Mouse (Mus musculus) cerebellum, adult 18-20 months (tissue): ENCODE results near the gene Adamtsl5.
A peak's percentile ranks its signal among the peaks of the same experiment; 100 is the strongest.

Experiments used
- DNase-seq, 2 experiments: peaks; one replicate each; pipeline ENCODE4 v3.0.0; 2021

Adamtsl5 gene

DNA sequence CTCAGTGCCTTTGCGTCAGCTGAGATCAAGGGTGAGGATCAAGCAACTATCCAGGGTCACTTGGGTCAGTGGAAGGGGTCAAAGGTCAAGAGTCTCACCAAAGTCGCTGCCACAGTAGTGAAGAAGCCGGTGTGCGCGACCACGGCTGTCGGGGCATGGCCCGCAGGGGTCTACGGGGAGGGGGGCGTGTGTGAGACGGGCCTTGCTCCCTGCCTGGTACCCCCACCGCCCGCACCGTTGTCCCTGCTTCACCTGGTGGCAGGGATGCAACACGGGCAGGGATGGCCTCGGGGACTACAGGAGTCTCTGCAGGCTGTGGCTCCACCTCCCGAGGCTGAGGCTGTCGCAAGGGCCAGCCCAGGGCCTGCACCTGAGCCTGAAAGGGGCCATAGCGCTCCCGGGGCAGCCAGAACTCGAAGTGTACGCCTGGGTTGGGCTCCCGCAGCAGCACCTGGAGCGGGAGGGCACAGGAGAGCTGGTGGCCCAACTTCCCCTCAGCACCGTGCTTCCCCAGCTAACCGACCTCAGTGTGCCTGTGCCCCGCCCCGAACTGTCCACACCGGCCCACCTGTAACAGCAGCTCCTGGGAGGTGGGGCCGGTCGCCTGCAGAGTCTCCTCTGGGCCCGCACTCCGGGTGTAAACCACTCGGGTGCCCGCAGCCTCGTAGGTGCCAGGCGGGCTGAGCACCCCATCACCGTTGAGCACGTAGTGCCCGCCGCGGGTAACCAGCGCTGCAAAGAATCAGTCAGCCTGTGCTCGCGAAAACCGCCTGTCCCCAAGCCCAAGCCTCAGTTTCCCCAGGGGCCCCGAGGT is 6.5 kb downstream of the Adamtsl5 start:
- DNase-seq, result no peak

GRCm38 (mm10) chr10:80341026-80341425 is 7.2 kb downstream of the Adamtsl5 start:
- no peak for DNase-seq

GRCm38 (mm10) chr10:80339941-80340750 is 8.1 kb downstream of the Adamtsl5 start:
- peak; percentile 82 to 89 for DNase-seq

- DNase-seq, result no peak
Observed at GRCm38 (mm10) chr10:80336263-80336662, 11.9 kb downstream of the Adamtsl5 start.

DNA sequence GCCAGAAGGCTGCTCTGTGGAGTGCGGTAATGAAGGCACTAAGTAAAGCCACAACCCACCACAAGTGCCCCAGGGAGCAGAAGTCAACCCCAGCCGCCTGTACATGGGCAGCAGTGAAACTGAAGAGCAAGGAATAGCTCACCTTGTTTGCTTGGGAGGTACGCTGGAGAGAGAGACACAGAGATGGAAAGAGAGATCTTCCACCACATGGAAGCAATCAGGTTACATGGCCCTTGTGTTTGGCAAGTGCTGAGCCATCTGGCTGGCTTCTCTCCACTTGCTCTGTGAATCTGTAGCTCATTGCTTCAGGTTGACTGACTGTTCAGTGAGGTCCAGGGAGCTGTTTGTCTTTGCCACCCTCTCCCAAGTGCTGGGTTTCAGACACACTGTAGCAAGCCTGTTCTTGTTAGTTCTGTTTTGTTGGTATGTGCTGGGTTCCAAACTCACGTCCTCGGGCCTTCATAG is 15.7 kb downstream of the Adamtsl5 start:
- peak; percentile 63 to 71 for DNase-seq

- DNase-seq, result no peak
Observed at GRCm38 (mm10) chr10:80331636-80332524, 16.3 kb downstream of the Adamtsl5 start.

- DNase-seq, result no peak
Observed at GRCm38 (mm10) chr10:80330888-80331287, 17.3 kb downstream of the Adamtsl5 start.

- DNase-seq, result no peak
Observed at GRCm38 (mm10) chr10:80330084-80330483, 18.1 kb downstream of the Adamtsl5 start.

GRCm38 (mm10) chr10:80329273-80330081 is 18.7 kb downstream of the Adamtsl5 start, which contains the start of the genes Pcsk4 and Reep6:
Gene Pcsk4, minus strand, starts transcription at chr10:80329498.
Gene Reep6, plus strand, starts transcription at chr10:80329953.
- peak; percentile 92 to 96 for DNase-seq

DNA sequence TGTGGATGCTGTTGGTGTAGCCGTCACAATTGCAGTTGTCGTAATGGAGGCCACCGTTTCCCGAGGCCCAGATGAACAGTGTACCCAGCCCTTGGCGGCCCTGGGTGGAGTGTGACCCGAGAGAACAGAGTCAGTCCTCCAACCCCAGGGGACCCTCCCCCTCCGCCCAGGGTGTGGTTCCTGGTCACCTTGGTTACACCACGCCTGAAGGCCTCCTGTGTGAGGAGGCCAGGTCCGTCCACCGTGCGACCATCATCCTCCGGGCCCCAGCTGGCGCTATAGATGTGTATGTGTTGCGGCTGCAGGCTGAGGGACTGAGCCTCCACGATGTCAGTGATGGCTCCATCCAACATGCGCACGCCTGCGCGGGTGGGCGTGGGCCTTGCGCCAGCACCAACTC is 23.2 kb downstream of the Adamtsl5 start:
- no peak for DNase-seq

- no peak for DNase-seq
Observed at GRCm38 (mm10) chr10:80324120-80325037, 23.8 kb downstream of the Adamtsl5 start.

DNA sequence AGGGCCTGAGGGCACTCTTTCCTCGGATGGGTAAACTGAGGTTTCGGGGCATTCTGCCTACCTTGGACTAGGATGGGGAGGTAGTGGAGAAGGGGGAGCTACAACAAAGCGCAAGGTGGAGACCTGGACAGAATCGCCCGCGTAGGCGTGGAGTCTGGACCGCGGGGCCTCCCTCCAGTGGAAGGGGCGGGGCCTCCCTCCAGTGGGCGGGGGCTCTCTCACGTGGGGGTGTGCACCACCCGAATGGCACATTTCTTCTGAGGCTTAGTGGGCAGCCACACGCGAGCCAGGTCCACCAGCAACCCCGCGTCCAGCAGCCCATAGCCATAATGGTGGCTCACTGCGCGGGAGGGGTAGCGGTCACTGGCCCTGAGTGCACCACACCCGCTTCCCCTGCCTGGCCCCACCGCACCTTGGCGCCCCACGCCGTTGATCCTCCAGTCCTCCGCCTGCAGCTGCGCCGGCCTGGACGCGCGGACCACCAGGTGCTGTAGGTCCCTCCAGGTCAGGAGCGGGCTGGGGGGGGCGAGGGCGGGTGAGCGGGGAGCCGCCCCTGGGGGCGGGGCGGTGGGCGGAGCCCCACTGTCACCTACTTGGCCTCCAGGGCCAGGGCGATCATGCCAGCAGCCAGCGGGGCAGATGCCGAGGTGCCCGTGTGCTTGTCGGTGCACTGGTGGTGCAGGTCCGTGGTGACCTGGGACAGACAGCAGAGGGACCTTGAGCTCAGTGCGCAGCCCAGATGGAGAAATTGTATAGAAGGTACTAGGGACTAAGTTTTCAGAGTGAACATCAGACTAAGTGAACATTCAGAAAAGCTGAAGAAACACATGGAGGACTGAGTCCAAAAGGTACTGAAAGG is 24.7 kb downstream of the Adamtsl5 start:
- peak; percentile 67 to 76 for DNase-seq

DNA sequence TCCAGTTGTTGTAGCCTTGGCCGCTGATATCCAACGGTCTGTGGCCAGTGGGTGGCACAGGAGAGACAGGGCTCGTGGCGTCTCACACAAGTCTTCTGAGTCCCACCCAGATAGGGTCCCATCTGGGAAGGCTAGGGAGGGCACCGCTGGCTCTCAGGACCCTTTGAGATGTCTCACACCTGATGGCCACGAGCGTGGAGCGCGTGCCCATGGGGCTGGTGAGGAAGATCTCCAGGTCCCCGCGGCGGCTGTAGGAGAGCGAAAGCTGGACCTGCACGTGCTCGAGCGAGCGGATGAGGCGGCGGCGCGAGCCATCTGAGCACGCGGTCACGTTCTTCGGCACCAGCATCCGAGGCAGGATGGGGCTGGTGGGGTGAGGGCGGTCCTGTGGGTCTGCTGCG is 25.4 kb downstream of the Adamtsl5 start:
- peak in 1 of 2 experiments; percentile 43 for DNase-seq

DNA sequence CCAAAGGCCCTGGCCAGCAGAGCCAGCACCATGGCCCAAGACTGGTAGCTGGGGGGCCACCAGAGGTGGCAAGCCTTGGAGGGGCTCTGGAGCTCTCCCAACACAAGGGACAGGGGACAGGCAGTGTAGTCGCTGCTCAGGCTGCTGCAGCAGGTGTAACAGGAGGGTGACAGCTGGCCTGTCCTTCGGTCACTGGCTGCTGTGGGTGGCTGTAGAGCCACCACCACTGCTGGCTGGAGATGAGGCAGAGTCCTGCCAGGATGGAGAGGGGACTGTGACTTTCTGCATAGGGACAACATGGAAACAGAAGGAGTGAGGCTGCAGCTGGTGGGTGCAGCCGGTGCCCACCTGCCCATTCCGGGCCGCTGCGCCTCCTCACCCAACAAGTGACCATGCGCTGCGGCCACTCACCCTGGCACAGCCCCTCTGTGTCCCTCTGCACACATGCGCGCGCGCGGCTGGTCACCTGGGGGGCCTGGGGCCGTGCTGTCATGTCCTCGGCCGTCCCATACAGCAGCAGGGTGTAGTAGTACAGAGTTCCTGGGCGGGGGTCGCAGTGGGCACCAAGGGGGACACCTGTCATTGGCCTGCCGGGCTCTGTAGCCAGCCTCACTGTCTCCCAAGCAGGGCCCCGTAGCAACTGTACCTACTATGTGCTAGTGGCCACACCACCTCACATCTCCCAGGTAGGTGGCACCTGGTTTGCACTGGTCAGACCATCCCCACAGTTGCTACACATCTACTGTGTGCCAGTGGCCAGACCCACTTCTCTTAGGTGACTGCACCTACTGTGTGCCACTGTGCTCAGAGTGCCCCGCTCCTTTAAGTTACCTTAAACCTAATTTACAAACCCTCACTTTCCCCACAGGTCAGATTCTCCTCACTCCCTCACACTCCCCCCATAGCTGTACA is 26.3 kb downstream of the Adamtsl5 start:
- DNase-seq, result peak in 1 of 2 experiments; percentile 28

- DNase-seq, result no peak
Observed at GRCm38 (mm10) chr10:80321014-80321669, 27.1 kb downstream of the Adamtsl5 start.

DNA sequence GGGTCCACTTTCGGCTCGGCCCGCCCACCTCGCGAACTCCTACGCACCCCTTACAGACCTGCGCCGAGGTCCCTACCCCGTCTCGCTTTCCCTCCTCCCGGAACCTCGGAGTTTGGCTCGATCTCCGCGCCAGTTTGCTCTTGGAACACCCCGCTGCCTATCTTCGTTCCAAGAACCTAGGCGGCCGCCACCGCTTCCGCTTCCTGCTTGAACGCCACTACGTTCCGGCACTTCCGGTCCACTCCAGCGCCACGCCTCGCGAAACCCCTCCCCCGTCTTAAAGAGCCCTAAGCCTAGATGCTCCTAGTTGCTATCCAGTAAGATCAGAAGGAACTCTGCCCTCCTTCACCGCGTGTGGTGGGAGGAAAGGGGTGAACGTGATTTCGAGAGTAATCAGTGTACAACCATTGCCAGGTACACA is 27.9 kb downstream of the Adamtsl5 start, which contains the start of gene 2310011J03Rik:
Gene 2310011J03Rik (minus strand): TSS at position 198 of the 421 bp plus-strand sequence.
- DNase-seq, result peak; percentile 90 to 95

GRCm38 (mm10) chr10:80317011-80317410 is 31.2 kb downstream of the Adamtsl5 start:
- DNase-seq, result no peak

DNA sequence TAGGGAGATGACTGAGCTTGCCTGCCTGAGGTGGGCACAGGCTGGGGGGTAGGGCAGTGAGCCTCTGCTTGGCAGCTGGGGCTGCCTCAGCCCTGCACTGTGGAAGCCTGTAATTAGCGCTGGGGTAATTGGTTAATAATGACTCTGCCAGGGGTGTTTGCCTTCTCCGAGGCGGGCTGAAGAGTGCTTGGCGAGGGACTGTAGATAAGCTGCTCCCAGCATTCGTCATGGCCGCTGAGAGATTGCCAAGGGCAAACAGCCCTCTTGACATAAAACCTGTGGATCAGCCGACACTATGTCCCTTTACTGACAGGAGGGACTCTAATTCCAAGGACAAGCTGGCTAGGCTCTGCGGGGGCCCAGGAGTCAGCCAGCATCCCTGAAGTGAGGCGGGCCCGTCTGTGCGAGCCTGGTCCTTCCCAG is 31.8 kb downstream of the Adamtsl5 start:
- peak in 1 of 2 experiments; percentile 26 for DNase-seq
